In genomic region chr3:53201670-53202069, GRCm38 (mm10) we compare ENCODE assay signal across 10 mouse cellular contexts.
A peak's percentile ranks its signal among the peaks of the same experiment; 100 is the strongest.
DNase-seq lines count a peak whose midpoint lies in the region; ATAC-seq and TF ChIP-seq lines count a peak whose summit lies in the region.
"Had no signal": no experiment of that assay in that cellular context is flagged by ENCODE, and none has a peak within 500 bp of the region (broad histone marks: within the 10 kb centered on the region; RNA-seq: fewer than 3 reads in every experiment).

No protein-coding gene starts in this region.

- H3K36me3 ChIP-seq in intestine, embryonic 14.5 days (ENCODE audit: control insufficient read depth, insufficient read depth, low read length) = no peaks in the 10 kb centered on the region
- H3K36me3 ChIP-seq in intestine, postnatal 0 days (ENCODE audit: control insufficient read depth, insufficient read depth) = no peaks in the 10 kb centered on the region
- no peaks in the 10 kb centered on the region for H3K36me3 ChIP-seq in heart, embryonic 14.5 days (ENCODE audit: control insufficient read depth, insufficient read depth, low read length)
- no peaks in the 10 kb centered on the region for H3K36me3 ChIP-seq in midbrain, embryonic 16.5 days (ENCODE audit: control insufficient read depth, insufficient read depth, low read length)
- H3K36me3 ChIP-seq: stomach, embryonic 15.5 days had no signal

- no peak overlapping the region for H3K9ac ChIP-seq in intestine, embryonic 14.5 days (ENCODE audit: low read length)
- H3K9ac ChIP-seq in intestine, postnatal 0 days (ENCODE audit: low read depth, low read length) = no peak overlapping the region
- no peak overlapping the region for H3K9ac ChIP-seq in heart, embryonic 14.5 days (ENCODE audit: low read length)
- H3K9ac ChIP-seq in midbrain, embryonic 16.5 days (ENCODE audit: low read depth, low read length) = 0 out of 2 replicates have a peak overlapping the region, but pooled peaks have one; percentile 25
- H3K9ac ChIP-seq: stomach, embryonic 15.5 days had no signal

- TF ChIP-seq CTCF in intestine, postnatal 0 days (IDR thresholded peaks at IDR 0.05; ENCODE audit: low read depth) = no peak

- H3K4me3 ChIP-seq in intestine, embryonic 14.5 days (ENCODE audit: low read depth, low read length) = no peak overlapping the region
- no peak overlapping the region for H3K4me3 ChIP-seq in intestine, postnatal 0 days (ENCODE audit: low read depth, low read length)
- H3K4me3 ChIP-seq in heart, embryonic 14.5 days (ENCODE audit: control insufficient read depth in 1 of 2, insufficient read depth in 1 of 2, low read depth in 1 of 2, low read length in 2 of 2) = no peak overlapping the region
- H3K4me3 ChIP-seq in midbrain, embryonic 16.5 days (ENCODE audit: low read depth, low read length) = no peak overlapping the region
- H3K4me3 ChIP-seq: stomach, embryonic 15.5 days had no signal

- no peaks in the 10 kb centered on the region for H3K27me3 ChIP-seq in intestine, embryonic 14.5 days (replicated peaks; ENCODE audit: control insufficient read depth, insufficient read depth, low read length)
- no peaks in the 10 kb centered on the region for H3K27me3 ChIP-seq in intestine, postnatal 0 days (replicated peaks; ENCODE audit: control insufficient read depth, insufficient read depth, low read length)
- H3K27me3 ChIP-seq in heart, embryonic 14.5 days (ENCODE audit: control insufficient read depth, insufficient read depth, low read length) = no peaks in the 10 kb centered on the region
- H3K27me3 ChIP-seq in midbrain, embryonic 16.5 days (ENCODE audit: control insufficient read depth, insufficient read depth, low read depth, low read length) = no peaks in the 10 kb centered on the region; the same call in 1 of the 2 replicates
- H3K27me3 ChIP-seq: stomach, embryonic 15.5 days had no signal

- H3K4me1 ChIP-seq in intestine, embryonic 14.5 days (replicated peaks; ENCODE audit: control insufficient read depth, insufficient read depth, low read length) = peaks cover 22% of the 10 kb centered on the region
- H3K4me1 ChIP-seq in intestine, postnatal 0 days (replicated peaks; ENCODE audit: control insufficient read depth, insufficient read depth, low read length) = no peaks in the 10 kb centered on the region
- H3K4me1 ChIP-seq in heart, embryonic 14.5 days (ENCODE audit: control insufficient read depth in 2 of 2, insufficient read depth in 2 of 2, low read length in 2 of 2) = peaks cover 26 to 46% of the 10 kb centered on the region in 2 experiments
- peaks cover 25% of the 10 kb centered on the region for H3K4me1 ChIP-seq in midbrain, embryonic 16.5 days (ENCODE audit: control insufficient read depth, insufficient read depth, low read length)

- H3K4me2 ChIP-seq in intestine, embryonic 14.5 days (ENCODE audit: low read length) = no peak overlapping the region; the same call in 1 of the 2 replicates
- no peak overlapping the region for H3K4me2 ChIP-seq in intestine, postnatal 0 days (replicated peaks; ENCODE audit: low read depth)
- peak overlapping the region; percentile 40 for H3K4me2 ChIP-seq in heart, embryonic 14.5 days (ENCODE audit: low read length)
- H3K4me2 ChIP-seq in midbrain, embryonic 16.5 days (ENCODE audit: low read length) = no peak overlapping the region
- H3K4me2 ChIP-seq: stomach, embryonic 15.5 days had no signal

- 47% methylated on average over 10 of the region's 10 CpGs for WGBS in intestine, embryonic 14.5 days
- 58% methylated on average over 10 of the region's 10 CpGs for WGBS in intestine, postnatal 0 days
- 48% methylated on average over 10 of the region's 10 CpGs for WGBS in heart, embryonic 14.5 days
- WGBS in midbrain, embryonic 16.5 days = 35% methylated on average over 10 of the region's 10 CpGs

- no peak for DNase-seq in intestine, embryonic 14.5 days (ENCODE audit: low spot score)
- DNase-seq in cerebellum, postnatal 14 days = peak; percentile 53 to 68
- DNase-seq in thymus, postnatal 14 days = no peak
- no peak for DNase-seq in thymus, postnatal 4 days
- DNase-seq: kidney, adult 18-20 months had no signal

- no peaks in the 10 kb centered on the region for H3K9me3 ChIP-seq in intestine, embryonic 14.5 days (ENCODE audit: control insufficient read depth, low read length)
- no peaks in the 10 kb centered on the region for H3K9me3 ChIP-seq in intestine, postnatal 0 days (ENCODE audit: control insufficient read depth)
- no peaks in the 10 kb centered on the region for H3K9me3 ChIP-seq in heart, embryonic 14.5 days (ENCODE audit: control insufficient read depth, low read length)
- H3K9me3 ChIP-seq in midbrain, embryonic 16.5 days (replicated peaks; ENCODE audit: control insufficient read depth, low read length, poor library complexity, severe bottlenecking) = no peaks in the 10 kb centered on the region
- H3K9me3 ChIP-seq: stomach, embryonic 15.5 days had no signal

- no peak for ATAC-seq in intestine, embryonic 14.5 days (replicated peaks; ENCODE audit: low FRiP score, low TSS enrichment, low read depth)
- ATAC-seq in intestine, postnatal 0 days = no peak
- ATAC-seq in heart, embryonic 14.5 days (ENCODE audit: insufficient number of reproducible peaks, insufficient read depth, low FRiP score, low read depth) = peak; percentile 63
- peak; percentile 66 for ATAC-seq in midbrain, embryonic 16.5 days
- ATAC-seq in granulocyte monocyte progenitor cell, adult 5-6 weeks (replicated peaks; ENCODE audit: poor library complexity, severe bottlenecking) = no peak

- H3K27ac ChIP-seq in intestine, embryonic 14.5 days (ENCODE audit: low read depth) = 0 out of 2 replicates have a peak overlapping the region, but pooled peaks have one; percentile 6
- no peak overlapping the region for H3K27ac ChIP-seq in intestine, postnatal 0 days (ENCODE audit: low read depth, low read length)
- peak overlapping the region; percentile 31 to 58 for H3K27ac ChIP-seq in heart, embryonic 14.5 days (replicated peaks in 1 of 2; ENCODE audit: control insufficient read depth in 1 of 2, insufficient read depth in 1 of 2, low read depth in 2 of 2, low read length in 2 of 2)
- peak overlapping the region; percentile 53 for H3K27ac ChIP-seq in midbrain, embryonic 16.5 days (ENCODE audit: low read length)
- H3K27ac ChIP-seq: stomach, embryonic 15.5 days had no signal

Comparison
In these comparisons a context has a peak if more than half of its experiments do, and no peak if none do; other contexts are left out.
1. ATAC-seq: peak in heart, embryonic 14.5 days (single experiment) and midbrain, embryonic 16.5 days (single experiment); none in intestine, embryonic 14.5 days (single experiment), intestine, postnatal 0 days (single experiment) and granulocyte monocyte progenitor cell, adult 5-6 weeks (single experiment).
2. DNase-seq: peak in cerebellum, postnatal 14 days (2 of 2); none in intestine, embryonic 14.5 days (single experiment), thymus, postnatal 14 days (single experiment) and thymus, postnatal 4 days (single experiment).